ENCODE assay signal across 16 mouse cellular contexts in genomic region chr13:55543447-55543846, GRCm38 (mm10).
"Had no signal": no experiment of that assay in that cellular context is flagged by ENCODE, and none has a peak within 500 bp of the region (broad histone marks: within the 10 kb centered on the region; RNA-seq: fewer than 3 reads in every experiment).

No protein-coding gene starts in this region.

- H3K4me1 ChIP-seq: limb, embryonic 10.5 days; limb, embryonic 13.5 days; midbrain, embryonic 10.5 days; midbrain, embryonic 13.5 days; neural tube, embryonic 13.5 days had no signal

- H3K9ac ChIP-seq: limb, embryonic 13.5 days; liver, embryonic 12.5 days; liver, embryonic 15.5 days; lung, embryonic 14.5 days; midbrain, embryonic 13.5 days; neural tube, embryonic 13.5 days had no signal

- ATAC-seq: intestine, postnatal 0 days; liver, embryonic 12.5 days; midbrain, embryonic 13.5 days; midbrain, embryonic 16.5 days had no signal

- H3K4me3 ChIP-seq: limb, embryonic 10.5 days; limb, embryonic 13.5 days; liver, embryonic 12.5 days; liver, embryonic 15.5 days; megakaryocyte, embryonic 14.5 days; midbrain, embryonic 10.5 days; midbrain, embryonic 13.5 days; myocyte; neural tube, embryonic 13.5 days had no signal

- H3K4me2 ChIP-seq: limb, embryonic 13.5 days; liver, embryonic 12.5 days; liver, embryonic 15.5 days; lung, embryonic 14.5 days; midbrain, embryonic 13.5 days; neural tube, embryonic 13.5 days had no signal

- DNase-seq: liver; lung, embryonic 14.5 days; thymus, postnatal 25 days had no signal

- H3K27ac ChIP-seq: limb, embryonic 10.5 days; limb, embryonic 13.5 days; liver, embryonic 15.5 days; macrophage; midbrain, embryonic 10.5 days; midbrain, embryonic 13.5 days; neural tube, embryonic 13.5 days; stomach, postnatal 0 days had no signal

- H3K9me3 ChIP-seq: limb, embryonic 10.5 days; limb, embryonic 13.5 days; liver, embryonic 12.5 days; liver, embryonic 15.5 days; megakaryocyte, embryonic 14.5 days; midbrain, embryonic 10.5 days; midbrain, embryonic 13.5 days; neural tube, embryonic 13.5 days had no signal

- H3K27me3 ChIP-seq: limb, embryonic 13.5 days; liver, embryonic 12.5 days; liver, embryonic 15.5 days; megakaryocyte, embryonic 14.5 days; midbrain, embryonic 13.5 days; neural tube, embryonic 13.5 days had no signal
